Mouse (Mus musculus): ENCODE data around the gene Eci1. TPM values are rescaled to one million over a fixed set of nuclear protein-coding genes. Genes with fewer than 3 reads are reported as not detected.
A peak's percentile ranks its signal among the peaks of the same experiment; 100 is the strongest.
"Not testable (repeated sequence)": the region's sequence is repeated elsewhere in the genome, so short reads cannot be mapped to it uniquely, and the experiment has no call there.

Gene Eci1
- polyA plus RNA-seq, 1 experiment = 28.0 TPM

DNA sequence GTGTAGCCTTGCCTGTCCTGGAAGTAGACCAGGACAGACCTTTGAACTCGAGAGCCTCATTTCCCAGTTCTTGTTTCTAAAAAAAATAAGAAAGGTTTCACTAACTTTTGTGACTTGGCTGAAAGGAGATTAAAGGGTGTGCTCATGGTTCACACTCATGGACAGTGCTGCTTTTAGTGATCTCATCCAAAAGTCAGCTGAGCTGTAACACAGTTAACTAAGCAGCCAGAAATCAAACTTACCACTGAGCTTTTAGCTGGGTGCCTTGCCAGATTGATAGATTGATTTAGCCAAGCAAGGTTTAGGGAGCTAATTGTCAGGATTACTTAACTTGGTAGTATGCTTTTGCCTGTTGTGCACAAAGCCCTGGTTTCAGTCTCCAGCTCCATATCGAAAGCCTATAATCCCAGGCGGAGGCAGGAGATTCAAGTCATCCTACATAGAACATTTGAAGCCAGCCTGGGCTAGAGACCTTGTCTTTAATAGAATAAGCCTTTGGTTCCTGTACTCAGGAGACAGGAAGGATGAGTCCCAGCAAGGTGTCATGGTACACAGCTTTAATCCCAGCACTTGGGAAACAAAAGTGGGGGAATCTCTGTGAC lies 10.3 kb upstream of the Eci1 start:
- no peak overlapping the region for H3K27ac ChIP-seq (ENCODE audit: insufficient read depth, low read length)
- H3K4me1 ChIP-seq (ENCODE audit: control insufficient read depth, insufficient read depth, insufficient read length) = peaks cover 3% of the 10 kb centered on the region; the same call in 1 of the 2 replicates
- TF ChIP-seq POLR2A (IDR thresholded peaks at IDR 0.05; ENCODE audit: low read depth, low read length) = no peak
- TF ChIP-seq CTCF (IDR thresholded peaks at IDR 0.05; ENCODE audit: extremely low read depth, insufficient read depth, insufficient read length, insufficient replicate concordance) = no peak
- 80% methylated on average over 3 of the region's 3 CpGs for WGBS
- no peaks in the 10 kb centered on the region for H3K27me3 ChIP-seq (ENCODE audit: control insufficient read depth, insufficient read depth, low read length)
- DNase-seq (ENCODE audit: low read depth in 1 of 2, low spot score in 2 of 2) = no peak
- no peak overlapping the region for H3K4me3 ChIP-seq (ENCODE audit: extremely low read depth, insufficient read depth, insufficient read length)
- H3K36me3 ChIP-seq (ENCODE audit: control insufficient read depth, insufficient read depth, low read length) = peaks cover 18% of the 10 kb centered on the region

GRCm38 (mm10) chr17:24423114-24423513 lies 3.3 kb upstream of the Eci1 start:
- H3K27me3 ChIP-seq (ENCODE audit: control insufficient read depth, insufficient read depth, low read length) = no peaks in the 10 kb centered on the region
- no peak for DNase-seq (ENCODE audit: low read depth in 1 of 2, low spot score in 2 of 2)
- no peak for TF ChIP-seq CTCF (IDR thresholded peaks at IDR 0.05; ENCODE audit: extremely low read depth, insufficient read depth, insufficient read length, insufficient replicate concordance)
- peaks cover 40% of the 10 kb centered on the region for H3K36me3 ChIP-seq (ENCODE audit: control insufficient read depth, insufficient read depth, low read length)
- no peak overlapping the region for H3K4me3 ChIP-seq (ENCODE audit: extremely low read depth, insufficient read depth, insufficient read length)
- H3K4me1 ChIP-seq (ENCODE audit: control insufficient read depth, insufficient read depth, insufficient read length) = peaks cover 4% of the 10 kb centered on the region; the same call in 1 of the 2 replicates
- no peak overlapping the region for H3K27ac ChIP-seq (ENCODE audit: insufficient read depth, low read length)
- WGBS = 96% methylated on average over 4 of the region's 4 CpGs

GRCm38 (mm10) chr17:24424489-24424888 lies 2.0 kb upstream of the Eci1 start:
- no peak overlapping the region for H3K27ac ChIP-seq (ENCODE audit: insufficient read depth, low read length)
- peaks cover 35% of the 10 kb centered on the region for H3K36me3 ChIP-seq (ENCODE audit: control insufficient read depth, insufficient read depth, low read length)
- peaks cover 4% of the 10 kb centered on the region; the same call in 1 of the 2 replicates for H3K4me1 ChIP-seq (ENCODE audit: control insufficient read depth, insufficient read depth, insufficient read length)
- no peak for DNase-seq (ENCODE audit: low read depth in 1 of 2, low spot score in 2 of 2)
- no peaks in the 10 kb centered on the region for H3K27me3 ChIP-seq (ENCODE audit: control insufficient read depth, insufficient read depth, low read length)
- no peak overlapping the region for H3K4me3 ChIP-seq (ENCODE audit: extremely low read depth, insufficient read depth, insufficient read length)
- no peak for TF ChIP-seq POLR2A (IDR thresholded peaks at IDR 0.05; ENCODE audit: low read depth, low read length)
- TF ChIP-seq CTCF (IDR thresholded peaks at IDR 0.05; ENCODE audit: extremely low read depth, insufficient read depth, insufficient read length, insufficient replicate concordance) = no peak
- WGBS = 91% methylated on average over 5 of the region's 5 CpGs

DNA sequence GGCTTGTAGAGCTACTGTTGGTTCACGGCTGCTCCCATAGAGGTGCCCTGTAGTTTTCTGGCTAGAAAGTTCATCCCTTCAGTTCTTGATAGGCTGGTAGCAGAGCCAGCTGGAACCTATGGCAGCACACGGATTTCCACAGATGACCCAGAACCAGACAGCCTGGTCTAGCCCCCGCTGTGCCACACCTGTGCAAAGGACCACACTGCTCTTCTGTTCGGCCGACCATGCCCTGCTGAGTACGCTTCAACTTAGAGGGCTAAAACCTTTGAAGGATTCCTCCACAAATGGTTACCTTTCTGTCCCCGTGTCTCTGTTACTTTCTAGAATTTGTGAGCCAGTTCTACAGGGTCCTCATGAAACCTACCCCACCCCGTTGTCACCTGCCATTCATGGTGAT lies 1.1 kb upstream of the Eci1 start:
- not testable (repeated sequence) for DNase-seq (ENCODE audit: low read depth in 1 of 2, low spot score in 2 of 2); H3K4me3 ChIP-seq (ENCODE audit: extremely low read depth, insufficient read depth, insufficient read length); H3K4me1 ChIP-seq (ENCODE audit: control insufficient read depth, insufficient read depth, insufficient read length); H3K27me3 ChIP-seq (ENCODE audit: control insufficient read depth, insufficient read depth, low read length); H3K27ac ChIP-seq (ENCODE audit: insufficient read depth, low read length)
- WGBS = 89% methylated on average over 6 of the region's 8 CpGs
- peaks cover 28% of the 10 kb centered on the region for H3K36me3 ChIP-seq (ENCODE audit: control insufficient read depth, insufficient read depth, low read length)

- Histone ChIP-seq H3K4me1 (ENCODE audit: control insufficient read depth, insufficient read depth, insufficient read length) (peaks cover 4% of the 10 kb centered on the region; the same call in 1 of the 2 replicates), H3K27me3 (ENCODE audit: control insufficient read depth, insufficient read depth, low read length) (no peaks in the 10 kb centered on the region), H3K36me3 (ENCODE audit: control insufficient read depth, insufficient read depth, low read length) (peaks cover 25% of the 10 kb centered on the region), H3K27ac (ENCODE audit: insufficient read depth, low read length) (no peak overlapping the region), H3K4me3 (ENCODE audit: extremely low read depth, insufficient read depth, insufficient read length) (no peak overlapping the region)
- DNase-seq (ENCODE audit: low read depth in 1 of 2, low spot score in 2 of 2) = no peak
- 91% methylated on average over 7 of the region's 7 CpGs for WGBS
- TF ChIP-seq POLR2A (IDR thresholded peaks at IDR 0.05; ENCODE audit: low read depth, low read length) (no peak), CTCF (IDR thresholded peaks at IDR 0.05; ENCODE audit: extremely low read depth, insufficient read depth, insufficient read length, insufficient replicate concordance) (no peak)
Observed at GRCm38 (mm10) chr17:24425905-24426304, 536 bp upstream of the Eci1 start.

DNA sequence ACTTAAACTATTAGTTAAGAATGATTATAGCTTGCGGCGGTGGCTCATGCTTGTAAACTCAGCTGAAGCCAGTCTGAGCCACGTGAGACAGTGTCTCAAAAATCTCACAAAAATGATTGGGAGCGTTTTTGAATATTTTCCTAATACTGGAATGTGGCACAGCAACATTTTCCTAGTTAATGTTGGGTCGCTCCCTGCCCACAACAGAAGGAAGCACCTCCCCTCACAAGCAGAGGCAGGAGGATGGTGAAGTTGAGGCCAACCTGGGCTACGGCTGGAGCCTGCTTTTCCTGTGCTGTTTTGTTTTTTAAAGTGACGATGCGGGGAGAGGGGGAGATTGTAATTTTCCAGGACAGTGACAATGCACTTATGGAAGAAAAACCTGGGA lies 723 bp downstream of the Eci1 start:
- Histone ChIP-seq H3K27me3 (ENCODE audit: control insufficient read depth, insufficient read depth, low read length) (no peaks in the 10 kb centered on the region), H3K36me3 (ENCODE audit: control insufficient read depth, insufficient read depth, low read length) (peaks cover 17% of the 10 kb centered on the region), H3K4me1 (ENCODE audit: control insufficient read depth, insufficient read depth, insufficient read length) (peaks cover 4% of the 10 kb centered on the region; the same call in 1 of the 2 replicates), H3K27ac (ENCODE audit: insufficient read depth, low read length) (no peak overlapping the region), H3K4me3 (ENCODE audit: extremely low read depth, insufficient read depth, insufficient read length) (peak overlapping the region; percentile 78)
- no peak for TF ChIP-seq POLR2A (IDR thresholded peaks at IDR 0.05; ENCODE audit: low read depth, low read length)
- no peak for TF ChIP-seq CTCF (IDR thresholded peaks at IDR 0.05; ENCODE audit: extremely low read depth, insufficient read depth, insufficient read length, insufficient replicate concordance)
- WGBS = 11% methylated on average over 8 of the region's 8 CpGs
- DNase-seq (ENCODE audit: low read depth in 1 of 2, low spot score in 2 of 2) = no peak

GRCm38 (mm10) chr17:24429201-24429983 lies 3.0 kb downstream of the Eci1 start:
- H3K27ac ChIP-seq (ENCODE audit: insufficient read depth, low read length) = no peak overlapping the region
- no peaks in the 10 kb centered on the region for H3K27me3 ChIP-seq (ENCODE audit: control insufficient read depth, insufficient read depth, low read length)
- TF ChIP-seq CTCF (IDR thresholded peaks at IDR 0.05; ENCODE audit: extremely low read depth, insufficient read depth, insufficient read length, insufficient replicate concordance) (no peak), POLR2A (IDR thresholded peaks at IDR 0.05; ENCODE audit: low read depth, low read length) (no peak)
- peaks cover 3% of the 10 kb centered on the region for H3K36me3 ChIP-seq (ENCODE audit: control insufficient read depth, insufficient read depth, low read length)
- DNase-seq (ENCODE audit: low read depth in 1 of 2, low spot score in 2 of 2) = no peak
- no peak overlapping the region for H3K4me3 ChIP-seq (ENCODE audit: extremely low read depth, insufficient read depth, insufficient read length)
- H3K4me1 ChIP-seq (ENCODE audit: control insufficient read depth, insufficient read depth, insufficient read length) = peaks cover 4% of the 10 kb centered on the region; the same call in 1 of the 2 replicates
- 94% methylated on average over 14 of the region's 14 CpGs for WGBS

Measured in spleen, adult 2 months (tissue).